Mouse (Mus musculus): ENCODE measurements around the gene Arhgef39. TPM values are rescaled to one million over a fixed set of nuclear protein-coding genes. Genes with fewer than 3 reads are reported as not detected.
A peak's percentile ranks its signal among the peaks of the same experiment; 100 is the strongest.

Arhgef39 gene
- polyA plus RNA-seq, 1 experiment from 2014 or later = 49.8 TPM

DNA sequence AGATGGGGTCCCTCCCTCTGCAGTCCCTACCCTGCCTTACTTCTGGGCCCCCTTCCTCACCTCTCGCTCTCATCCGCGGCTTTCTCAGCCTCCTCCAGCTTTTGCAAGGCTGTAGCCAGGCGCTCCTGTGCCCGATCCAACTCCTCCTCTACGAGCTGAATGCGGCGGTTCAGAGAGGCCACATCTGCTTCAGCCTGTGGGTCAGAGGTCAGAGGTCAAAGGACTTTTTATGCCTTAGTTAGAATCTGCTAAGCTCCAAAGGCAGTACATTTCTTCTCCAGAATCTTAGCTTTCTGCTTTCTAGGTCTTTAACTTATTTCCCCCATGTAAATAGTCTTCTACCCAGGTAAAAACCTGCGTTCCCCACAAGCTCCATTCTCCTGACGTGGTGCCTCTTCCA, 20.1 kb upstream of the Arhgef39 start:
- WGBS = 13% methylated on average over 10 of the region's 10 CpGs
- DNase-seq (ENCODE audit: low spot score) = no peak
- peak overlapping the region; percentile 32 for H3K4me3 ChIP-seq

GRCm38 (mm10) chr4:43515764-43516708, 16.5 kb upstream of the Arhgef39 start:
- WGBS = 79% methylated on average over 11 of the region's 11 CpGs
- DNase-seq (ENCODE audit: low spot score) = no peak
- Histone ChIP-seq H3K4me3 (no peak overlapping the region), H3K27ac (peak overlapping the region; percentile 46; the same call in 1 of the 2 replicates), H3K4me1 (peaks cover 42% of the 10 kb centered on the region), H3K9me3 (replicated peaks) (no peaks in the 10 kb centered on the region), H3K27me3 (ENCODE audit: low read depth, poor library complexity, severe bottlenecking) (peaks cover 33% of the 10 kb centered on the region), H3K36me3 (peaks cover 22% of the 10 kb centered on the region)

More for the DNA sequence above, 20.1 kb upstream of the Arhgef39 start:
- Histone ChIP-seq H3K9me3 (replicated peaks) (no peaks in the 10 kb centered on the region), H3K27ac (no peak overlapping the region), H3K36me3 (peaks cover 22% of the 10 kb centered on the region), H3K27me3 (ENCODE audit: low read depth, poor library complexity, severe bottlenecking) (peaks cover 66% of the 10 kb centered on the region), H3K4me1 (peaks cover 74% of the 10 kb centered on the region)

DNA sequence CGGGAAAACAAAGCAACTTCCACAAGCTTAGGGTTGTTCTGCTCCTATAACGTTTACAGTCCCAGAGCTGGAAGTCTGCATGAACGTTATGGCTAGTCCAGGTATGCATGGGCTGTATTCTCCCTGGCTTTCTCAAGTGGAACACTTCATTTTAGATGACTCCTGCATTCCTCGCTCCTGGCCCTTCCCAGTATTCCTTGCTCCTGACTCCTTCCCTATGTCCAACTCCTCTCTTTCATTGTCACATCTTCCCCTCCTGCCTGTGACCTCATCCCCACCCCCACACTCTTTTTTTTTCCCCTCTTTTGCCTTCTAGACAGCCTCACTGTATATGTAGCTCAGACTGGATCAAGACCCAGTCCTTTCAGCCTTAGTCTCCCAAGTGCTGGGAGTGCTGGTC, 14.3 kb upstream of the Arhgef39 start:
- no peaks in the 10 kb centered on the region for H3K9me3 ChIP-seq (replicated peaks)
- peaks cover 28% of the 10 kb centered on the region for H3K4me1 ChIP-seq
- H3K36me3 ChIP-seq = peaks cover 22% of the 10 kb centered on the region
- no peak overlapping the region for H3K27ac ChIP-seq
- WGBS = 81% methylated on average over 4 of the region's 4 CpGs
- H3K4me3 ChIP-seq = no peak overlapping the region
- no peak for DNase-seq (ENCODE audit: low spot score)
- H3K27me3 ChIP-seq (ENCODE audit: low read depth, poor library complexity, severe bottlenecking) = peaks cover 25% of the 10 kb centered on the region

DNA sequence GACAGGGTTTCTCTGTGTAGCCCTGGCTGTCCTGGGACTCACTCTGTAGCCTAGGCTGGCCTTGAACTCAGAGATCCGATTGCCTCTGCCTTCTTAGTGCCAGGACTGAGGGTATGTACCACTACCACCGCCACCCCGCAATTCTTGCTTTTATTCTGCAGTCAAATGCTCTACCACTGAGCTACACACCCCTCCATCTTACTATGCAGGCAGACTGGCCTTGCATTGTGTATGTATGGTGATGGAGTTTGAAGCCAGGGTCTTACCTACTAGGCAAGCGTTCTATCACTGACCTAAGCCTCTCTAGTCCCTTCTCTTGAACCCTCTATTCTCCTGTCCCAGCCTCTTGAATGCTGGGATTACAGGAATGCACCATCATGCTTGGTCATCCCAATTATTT, 13.8 kb upstream of the Arhgef39 start:
- peaks cover 22% of the 10 kb centered on the region for H3K36me3 ChIP-seq
- H3K9me3 ChIP-seq (replicated peaks) = no peaks in the 10 kb centered on the region
- peaks cover 24% of the 10 kb centered on the region for H3K27me3 ChIP-seq (ENCODE audit: low read depth, poor library complexity, severe bottlenecking)
- no peak overlapping the region for H3K4me3 ChIP-seq
- peaks cover 28% of the 10 kb centered on the region for H3K4me1 ChIP-seq
- DNase-seq (ENCODE audit: low spot score) = no peak
- H3K27ac ChIP-seq = no peak overlapping the region
- 91% methylated on average over 4 of the region's 4 CpGs for WGBS

- no peaks in the 10 kb centered on the region for H3K9me3 ChIP-seq (replicated peaks)
- H3K4me3 ChIP-seq = no peak overlapping the region
- H3K4me1 ChIP-seq = peaks cover 32% of the 10 kb centered on the region
- DNase-seq (ENCODE audit: low spot score) = no peak
- peaks cover 16% of the 10 kb centered on the region for H3K36me3 ChIP-seq
- peaks cover 24% of the 10 kb centered on the region for H3K27me3 ChIP-seq (ENCODE audit: low read depth, poor library complexity, severe bottlenecking)
- WGBS = 63% methylated on average over 7 of the region's 7 CpGs
- no peak overlapping the region for H3K27ac ChIP-seq
Measured at GRCm38 (mm10) chr4:43512653-43513052, 13.2 kb upstream of the Arhgef39 start.

DNA sequence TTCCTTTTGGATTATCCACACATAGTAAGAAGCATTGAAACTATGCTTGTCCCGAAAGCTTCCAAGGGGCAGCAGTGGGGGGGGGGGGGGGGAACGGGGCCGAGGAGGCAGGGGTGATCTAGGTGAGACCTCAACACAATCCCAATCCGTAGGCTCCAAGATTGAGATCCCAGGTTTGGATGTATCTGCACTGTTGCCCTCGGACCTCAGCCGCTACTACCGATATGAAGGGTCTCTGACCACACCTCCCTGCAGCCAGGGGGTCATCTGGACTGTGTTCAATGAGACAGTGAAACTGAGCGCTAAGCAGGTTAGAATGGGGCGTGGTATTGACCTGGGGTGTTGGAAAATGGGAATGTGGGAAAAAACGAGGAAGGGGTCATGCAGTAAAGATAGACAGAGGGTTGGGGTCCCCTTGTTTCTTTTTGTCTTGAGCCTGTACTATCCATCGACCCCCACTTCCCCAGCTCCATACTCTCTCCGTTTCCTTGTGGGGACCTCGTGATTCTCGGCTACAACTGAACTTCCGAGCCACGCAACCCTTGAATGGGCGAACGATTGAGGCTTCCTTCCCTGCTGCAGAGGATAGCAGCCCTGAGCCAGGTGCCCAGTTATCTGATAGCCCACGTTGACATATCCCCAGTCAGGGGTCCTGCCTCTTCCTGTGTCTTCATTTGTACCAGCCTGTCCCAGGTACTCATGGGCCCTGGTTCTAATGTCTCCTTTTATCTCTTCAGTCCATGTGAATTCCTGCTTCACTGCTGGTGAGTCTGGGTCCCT, 12.4 kb upstream of the Arhgef39 start:
- H3K9me3 ChIP-seq (replicated peaks) = no peaks in the 10 kb centered on the region
- H3K4me1 ChIP-seq = peaks cover 40% of the 10 kb centered on the region
- H3K27me3 ChIP-seq (ENCODE audit: low read depth, poor library complexity, severe bottlenecking) = peaks cover 32% of the 10 kb centered on the region
- H3K27ac ChIP-seq = no peak overlapping the region
- no peak for DNase-seq (ENCODE audit: low spot score)
- H3K4me3 ChIP-seq = no peak overlapping the region
- H3K36me3 ChIP-seq = peaks cover 10% of the 10 kb centered on the region; the same call in 1 of the 2 replicates
- WGBS = 77% methylated on average over 19 of the region's 19 CpGs

GRCm38 (mm10) chr4:43509109-43509508, 9.6 kb upstream of the Arhgef39 start:
- Histone ChIP-seq H3K27me3 (ENCODE audit: low read depth, poor library complexity, severe bottlenecking) (peaks cover 40% of the 10 kb centered on the region), H3K4me3 (peak overlapping the region; percentile 61), H3K36me3 (no peaks in the 10 kb centered on the region), H3K9me3 (replicated peaks) (no peaks in the 10 kb centered on the region), H3K4me1 (peaks cover 34% of the 10 kb centered on the region), H3K27ac (peak overlapping the region; percentile 85)
- DNase-seq (ENCODE audit: low spot score) = no peak
- WGBS = 41% methylated on average over 9 of the region's 9 CpGs

- H3K4me3 ChIP-seq = peak overlapping the region; percentile 61
- peaks cover 34% of the 10 kb centered on the region for H3K4me1 ChIP-seq
- H3K9me3 ChIP-seq (replicated peaks) = no peaks in the 10 kb centered on the region
- peak; percentile 68 for DNase-seq (ENCODE audit: low spot score)
- peaks cover 40% of the 10 kb centered on the region for H3K27me3 ChIP-seq (ENCODE audit: low read depth, poor library complexity, severe bottlenecking)
- 9% methylated on average over 13 of the region's 13 CpGs for WGBS
- peak overlapping the region; percentile 85 for H3K27ac ChIP-seq
- no peaks in the 10 kb centered on the region for H3K36me3 ChIP-seq
Measured at GRCm38 (mm10) chr4:43508666-43508997, 9.1 kb upstream of the Arhgef39 start.

DNA sequence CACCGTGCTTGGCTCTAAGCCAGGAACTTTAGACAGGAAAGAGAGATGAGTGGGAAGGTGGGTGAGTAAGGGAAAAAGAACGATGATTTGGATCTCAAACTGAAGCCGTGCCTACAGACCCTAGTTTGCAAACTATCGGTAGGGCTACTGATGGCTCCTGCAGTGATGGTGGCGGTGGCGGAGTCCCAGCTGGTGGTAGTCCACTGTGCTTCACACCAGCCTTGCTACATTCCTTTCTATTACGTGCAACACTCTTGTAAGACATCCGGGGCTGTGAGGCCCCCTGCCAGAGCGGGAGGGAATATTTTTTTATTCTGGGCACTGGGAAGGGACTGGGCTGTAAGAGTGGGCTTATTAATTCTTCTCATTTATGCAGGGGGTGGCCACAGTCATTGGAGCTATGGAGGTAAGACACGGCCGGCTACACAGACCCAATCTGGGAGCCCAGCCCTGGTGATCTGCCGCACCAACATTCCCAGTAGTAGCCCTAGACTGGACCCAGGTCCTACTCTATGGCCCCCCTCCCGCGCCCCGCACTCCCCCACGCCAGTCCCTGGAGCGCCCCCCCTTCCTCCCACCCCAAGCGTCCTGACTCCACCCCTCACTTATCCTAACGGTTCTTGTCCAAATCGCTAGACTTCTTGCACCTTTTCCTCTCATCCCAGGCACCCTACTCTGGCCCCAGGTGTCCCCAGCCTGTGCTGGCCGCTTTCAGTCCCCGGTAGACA, 8.6 kb upstream of the Arhgef39 start:
- no peak for DNase-seq (ENCODE audit: low spot score)
- peaks cover 34% of the 10 kb centered on the region for H3K4me1 ChIP-seq
- peak overlapping the region; percentile 85 for H3K27ac ChIP-seq
- WGBS = 14% methylated on average over 22 of the region's 22 CpGs
- peaks cover 40% of the 10 kb centered on the region for H3K27me3 ChIP-seq (ENCODE audit: low read depth, poor library complexity, severe bottlenecking)
- H3K36me3 ChIP-seq = no peaks in the 10 kb centered on the region
- H3K4me3 ChIP-seq = peak overlapping the region; percentile 61
- H3K9me3 ChIP-seq (replicated peaks) = no peaks in the 10 kb centered on the region

- Histone ChIP-seq H3K4me1 (peaks cover 30% of the 10 kb centered on the region), H3K9me3 (replicated peaks) (no peaks in the 10 kb centered on the region), H3K27ac (peak within 1 kb of the TSS; percentile 85; the same call in 1 of the 2 replicates), H3K4me3 (peak within 1 kb of the TSS; percentile 61; the same call in 1 of the 2 replicates), H3K27me3 (ENCODE audit: low read depth, poor library complexity, severe bottlenecking) (peaks cover 43% of the 10 kb centered on the region), H3K36me3 (no peaks in the 10 kb centered on the region)
- WGBS = 57% methylated on average over 9 of the region's 9 CpGs
- no peak for DNase-seq (ENCODE audit: low spot score)
Measured at GRCm38 (mm10) chr4:43506536-43507185, 7.2 kb upstream of the Arhgef39 start, which contains the start of gene Car9. Car9 (plus strand) TSS chr4:43506966.

GRCm38 (mm10) chr4:43506074-43506473, 6.6 kb upstream of the Arhgef39 start:
- H3K36me3 ChIP-seq = no peaks in the 10 kb centered on the region
- peaks cover 30% of the 10 kb centered on the region for H3K4me1 ChIP-seq
- peaks cover 48% of the 10 kb centered on the region for H3K27me3 ChIP-seq (ENCODE audit: low read depth, poor library complexity, severe bottlenecking)
- H3K9me3 ChIP-seq (replicated peaks) = no peaks in the 10 kb centered on the region
- WGBS = 88% methylated on average over 8 of the region's 8 CpGs
- H3K4me3 ChIP-seq = no peak overlapping the region
- H3K27ac ChIP-seq = no peak overlapping the region
- DNase-seq (ENCODE audit: low spot score) = no peak

- Histone ChIP-seq H3K9me3 (replicated peaks) (no peaks in the 10 kb centered on the region), H3K36me3 (no peaks in the 10 kb centered on the region), H3K27ac (no peak overlapping the region), H3K27me3 (ENCODE audit: low read depth, poor library complexity, severe bottlenecking) (peaks cover 51% of the 10 kb centered on the region), H3K4me3 (no peak overlapping the region), H3K4me1 (peaks cover 28% of the 10 kb centered on the region)
- WGBS = 86% methylated on average over 4 of the region's 4 CpGs
- DNase-seq (ENCODE audit: low spot score) = no peak
Measured at GRCm38 (mm10) chr4:43504269-43504668, 4.8 kb upstream of the Arhgef39 start.

All from limb, embryonic 10.5 days (tissue).